Mouse (Mus musculus) B cell, adult (primary cell): ENCODE results near the gene Med20. TPM values are rescaled to one million over a fixed set of nuclear protein-coding genes. Genes with fewer than 3 reads are reported as not detected.

Source experiments
- total RNA-seq: library from RNA; stranded (reverse); gene quantifications from 4 replicates; pipeline ENCODE4 v1.2.4, GENCODE M21; 2023; ENCODE audit not compliant: inconsistent age

Med20 gene
- total RNA-seq = 59.2 to 69.9 TPM (median 62.6 TPM) in 4 replicates

GRCm38 (mm10) chr17:47610849-47611660 lies at the start of gene Med20, which contains the start of the genes Bysl and Gm20517:
Med20 (plus strand) TSS chr17:47611582.
Bysl (minus strand) TSS chr17:47611492.
Gm20517 (plus strand) TSS chr17:47611589.

GRCm38 (mm10) chr17:47630678-47631065 lies 19.3 kb downstream of the Med20 start, which contains the start of gene Usp49:
Usp49 (plus strand) TSS chr17:47630690.

Other genes starting within 250 kb of the Med20 start
- 17.2 to 24.5 TPM (median 21.7 TPM) in 4 replicates for gene Mrps10, start 242.7 kb upstream of the Med20 start, total RNA-seq
- 2.0 to 3.0 TPM (median 2.3 TPM) in 4 replicates for gene Guca1b, start 226.2 kb upstream of the Med20 start, total RNA-seq
- gene Guca1a, start 211.0 kb upstream of the Med20 start, total RNA-seq = not detected in 4 replicates
- not detected in 4 replicates for gene AI661453, start 175.0 kb upstream of the Med20 start, total RNA-seq
- gene 1700001C19Rik, start 174.2 kb upstream of the Med20 start, total RNA-seq = not detected in 4 replicates
- gene Taf8, start 109.3 kb upstream of the Med20 start, total RNA-seq = 64.3 to 80.1 TPM (median 73.3 TPM) in 4 replicates
- 206 to 221 TPM (median 211 TPM) in 4 replicates for gene Ccnd3, start 106.5 kb upstream of the Med20 start, total RNA-seq
- gene Bysl, start 90 bp upstream of the Med20 start, total RNA-seq = 12.7 to 14.2 TPM (median 13.2 TPM) in 4 replicates
- 2.5 to 5.6 TPM (median 2.9 TPM) in 4 replicates for gene Gm20517, start within 50 bp of the Med20 start, total RNA-seq
- gene Usp49, start 19.1 kb downstream of the Med20 start, total RNA-seq = 3.5 to 6.8 TPM (median 5.3 TPM) in 4 replicates
- gene Tomm6, start 76.8 kb downstream of the Med20 start, total RNA-seq = 133 to 174 TPM (median 155 TPM) in 4 replicates
- gene Frs3, start 77.4 kb downstream of the Med20 start, total RNA-seq = 0.96 to 2.7 TPM (median 1.7 TPM) in 4 replicates
- 0.66 TPM in 1 of 4 replicates, not detected in the others for gene Gm21981, start 82.9 kb downstream of the Med20 start, total RNA-seq
- gene Prickle4, start 83.2 kb downstream of the Med20 start, total RNA-seq = 0.58 TPM in 1 of 4 replicates, not detected in the others
- gene Pgc, start 115.3 kb downstream of the Med20 start, total RNA-seq = not detected in 4 replicates
- gene Tfeb, start 125.4 kb downstream of the Med20 start, total RNA-seq = 164 to 175 TPM (median 167 TPM) in 4 replicates
- gene Mdfi, start 223.1 kb downstream of the Med20 start, total RNA-seq = not detected in 4 replicates